Mouse (Mus musculus): ENCODE measurements at regions not wholly inside any gene's neighbourhood (a gene's known extent, or its start where the extent isn't known, plus 50 kb on each side); places are given as distances from the start of the nearest gene placed in this dataset.

GRCm38 (mm10) chr19:26323682-26324081 is 281.2 kb upstream of the Smarca2 start:
- TF ChIP-seq CTCF (IDR thresholded peaks at IDR 0.05; ENCODE audit: extremely low read depth, insufficient read length, insufficient replicate concordance, low read depth, low read length) (no peak), POLR2A (IDR thresholded peaks at IDR 0.05; ENCODE audit: low read depth, low read length) (no peak)
